Mouse (Mus musculus): Measurements from ENCODE around the gene Hamp. TPM values are rescaled to one million over a fixed set of nuclear protein-coding genes. Genes with fewer than 3 reads are reported as not detected.
"Not testable (repeated sequence)": the region's sequence is repeated elsewhere in the genome, so short reads cannot be mapped to it uniquely, and the experiment has no call there.

Hamp gene
- total RNA-seq, 4 experiments from 2014 or later, result not detected

DNA sequence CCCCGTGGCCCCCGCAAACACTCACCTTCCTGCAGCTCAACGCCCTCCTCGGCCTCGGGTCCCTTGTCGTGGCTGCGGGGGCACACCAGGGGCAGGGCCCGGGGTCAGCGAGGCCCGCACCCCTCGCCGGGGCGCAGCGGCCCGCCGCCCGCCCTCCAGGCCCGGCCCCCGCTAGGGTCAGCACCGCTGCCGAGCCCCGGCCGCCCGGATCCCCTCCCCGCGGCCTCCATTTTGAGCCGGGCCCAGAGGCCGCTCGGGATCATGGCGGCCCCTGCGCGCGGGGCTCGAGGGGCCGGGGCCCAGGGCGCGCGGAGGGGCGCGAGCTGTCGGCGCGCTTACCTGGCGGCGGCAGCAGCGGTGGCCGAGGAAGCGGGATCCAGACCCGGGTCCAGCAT, 12.5 kb upstream of the Hamp start:
- no peak for DNase-seq (ENCODE audit: low spot score in 2 of 2)

DNA sequence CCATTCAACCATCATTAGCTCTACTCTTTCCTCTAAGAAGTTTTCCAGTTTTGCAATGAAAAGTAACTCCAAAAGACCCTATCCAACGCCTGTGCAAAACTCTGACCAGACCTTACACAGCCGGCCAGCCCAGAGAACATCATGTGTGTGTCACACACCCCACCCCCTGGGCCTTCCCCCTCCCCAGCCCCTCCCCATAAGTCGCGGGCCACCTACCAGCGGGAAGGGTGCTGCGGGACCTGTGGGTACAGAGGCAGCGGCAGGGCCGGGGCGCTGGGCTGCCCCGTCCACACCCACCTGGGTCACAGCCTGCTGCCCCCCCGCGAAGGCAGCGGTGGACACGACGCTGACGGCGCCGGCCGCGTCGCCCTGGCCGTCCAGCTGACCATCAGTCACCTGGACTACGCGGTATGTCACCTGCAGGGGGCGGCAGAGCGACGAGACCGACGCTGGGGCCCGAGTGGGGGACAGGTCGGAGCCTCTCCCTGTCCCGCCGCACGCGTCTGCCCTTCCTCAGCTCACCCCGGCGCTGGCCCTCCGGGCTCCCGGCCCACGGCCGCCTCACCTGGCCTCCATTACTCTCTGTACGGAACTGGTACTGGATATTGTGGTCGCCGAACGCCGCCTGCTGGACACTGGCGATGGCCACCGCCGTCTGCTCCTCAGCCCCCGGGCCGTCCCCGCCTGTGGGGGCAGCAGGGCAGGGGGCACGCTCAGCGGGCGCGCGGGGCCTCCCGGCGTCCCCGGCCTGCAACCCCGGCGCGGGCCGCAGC, 11.9 kb upstream of the Hamp start:
- peak; percentile 67 to 72 for DNase-seq (ENCODE audit: low spot score in 2 of 2)

DNA sequence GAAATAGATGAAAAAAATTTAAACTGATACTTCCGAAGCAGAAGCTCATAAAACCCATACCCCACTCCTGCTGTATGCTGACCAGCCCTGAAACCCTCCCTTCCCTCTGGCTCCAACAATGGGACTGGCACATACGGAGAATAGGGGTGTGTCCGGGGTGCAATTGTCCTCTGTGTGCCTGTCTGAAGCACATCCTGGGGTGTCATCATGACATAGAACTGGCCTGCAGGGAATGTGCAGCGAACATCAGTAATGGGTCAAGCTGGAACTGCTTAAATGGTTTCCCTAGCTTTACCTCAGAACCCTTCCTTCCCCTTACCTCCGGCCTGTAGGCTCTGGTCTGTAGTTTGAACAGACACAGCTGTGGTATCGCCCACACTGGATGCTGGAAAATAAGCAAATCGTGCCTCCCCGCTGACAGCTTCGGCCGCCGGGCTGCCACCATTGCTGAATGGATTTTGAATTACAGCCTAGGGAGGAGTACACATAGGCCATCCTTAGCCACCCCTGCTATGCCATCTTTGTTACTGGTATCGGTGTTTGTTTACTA, 11.2 kb upstream of the Hamp start:
- DNase-seq (ENCODE audit: low spot score in 2 of 2), result no peak

DNA sequence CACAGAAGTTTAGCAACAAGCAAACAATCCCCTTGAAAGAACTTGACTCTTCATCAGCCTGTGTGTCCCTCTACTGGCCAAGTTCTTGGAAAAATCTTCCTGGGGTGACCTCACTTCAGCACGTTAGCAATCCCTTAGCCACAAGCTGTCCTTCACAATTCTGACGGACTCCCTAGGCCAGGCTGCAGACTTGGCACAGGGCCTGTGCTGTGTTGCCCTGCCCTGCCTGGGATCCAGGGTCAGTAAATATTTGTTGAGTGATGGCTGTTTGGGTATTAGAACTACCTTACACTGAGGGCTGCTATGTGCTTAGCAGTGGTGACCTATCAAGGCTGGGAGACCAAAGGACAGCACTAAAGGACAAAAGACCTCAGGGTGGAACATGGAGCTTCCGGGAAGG, 10.2 kb upstream of the Hamp start:
- DNase-seq (ENCODE audit: low spot score in 2 of 2), result no peak

DNA sequence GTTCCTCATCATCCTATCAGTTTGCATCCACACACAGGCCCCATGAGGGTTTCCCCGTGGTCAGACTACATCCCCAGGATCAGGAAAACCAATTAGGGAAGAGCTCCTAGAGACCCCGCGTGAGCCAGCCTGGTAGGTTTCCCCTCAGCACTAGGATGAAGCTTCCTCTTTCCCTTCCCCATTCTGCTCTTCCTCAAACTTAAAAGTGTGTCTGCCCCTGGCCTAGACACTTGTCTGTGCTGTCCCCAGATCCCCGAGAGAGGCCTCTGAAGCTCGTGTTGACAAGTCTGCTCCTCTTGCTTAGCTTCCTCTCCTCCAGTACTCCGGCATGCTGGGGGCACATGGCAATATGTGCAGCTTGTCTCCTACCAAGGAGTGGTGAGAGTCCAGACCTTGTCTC, 9.6 kb upstream of the Hamp start:
- DNase-seq (ENCODE audit: low spot score in 2 of 2), result no peak

DNA sequence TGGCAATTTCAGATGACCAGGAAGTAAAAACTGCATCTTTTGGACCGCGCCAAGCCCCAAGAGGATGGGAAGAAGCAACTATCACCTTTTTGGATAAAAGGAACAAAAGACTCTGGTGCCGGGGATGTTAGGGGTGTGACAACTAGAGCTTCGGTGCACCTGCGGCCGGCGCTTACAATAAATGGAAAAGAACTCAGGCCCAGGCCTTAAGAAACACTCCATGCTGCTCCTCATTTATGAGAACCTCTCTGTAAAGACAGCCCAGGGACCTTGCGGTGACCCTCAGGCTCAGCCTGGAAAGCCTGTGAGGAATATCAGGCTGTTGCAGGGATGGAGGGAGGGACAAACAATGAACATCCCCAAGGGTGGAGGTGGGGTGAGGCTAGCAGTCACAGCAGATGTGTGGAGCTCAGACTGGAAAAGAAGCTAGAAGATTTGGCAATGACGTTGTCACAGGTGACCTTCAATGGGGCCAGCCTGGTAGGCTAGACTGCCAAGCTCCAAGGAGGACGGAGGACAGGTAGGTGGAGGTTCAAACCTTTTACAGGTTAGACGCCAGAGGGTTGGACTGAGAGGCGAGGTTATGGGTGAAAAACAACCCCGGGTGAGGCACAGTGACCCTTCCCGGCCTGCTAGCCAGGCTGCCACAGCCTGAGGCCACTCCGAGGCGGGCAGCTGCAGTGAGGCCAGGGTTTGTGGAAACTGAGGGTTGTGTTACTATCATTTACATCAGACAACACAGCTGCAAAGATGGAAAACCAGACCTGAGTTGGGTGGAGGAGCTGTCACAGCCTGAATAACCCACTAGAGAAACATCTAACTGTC, 8.8 kb upstream of the Hamp start:
- DNase-seq (ENCODE audit: low spot score in 2 of 2), result no peak

- not testable (repeated sequence) for DNase-seq (ENCODE audit: low spot score in 2 of 2)
Observed at GRCm38 (mm10) chr7:30949902-30950301, 6.1 kb upstream of the Hamp start.

- no peak for DNase-seq (ENCODE audit: low spot score in 2 of 2)
Observed at GRCm38 (mm10) chr7:30945876-30946275, 2.0 kb upstream of the Hamp start.

- not testable (repeated sequence) for DNase-seq (ENCODE audit: low spot score in 2 of 2)
Observed at GRCm38 (mm10) chr7:30945466-30945865, 1.6 kb upstream of the Hamp start.

DNA sequence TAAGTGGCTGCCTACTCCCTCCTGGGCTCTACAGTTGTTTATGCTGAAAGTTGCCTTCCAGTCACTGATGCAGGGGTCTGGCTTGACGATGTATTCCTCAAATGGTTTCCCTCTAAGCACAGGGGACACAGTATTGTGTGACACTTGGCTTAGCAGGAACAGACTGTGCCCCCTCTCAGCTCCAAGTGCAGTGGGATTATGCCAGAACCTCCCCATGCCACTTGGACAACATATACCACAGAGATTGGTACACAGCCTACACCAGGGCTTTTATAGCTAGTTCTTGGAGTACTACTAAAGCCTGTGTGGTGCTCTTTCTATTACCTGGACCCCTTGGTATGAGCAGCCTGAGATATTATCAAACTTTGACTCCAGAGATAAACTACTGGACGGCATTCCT, 874 bp upstream of the Hamp start:
- DNase-seq (ENCODE audit: low spot score in 2 of 2), result not testable (repeated sequence)

GRCm38 (mm10) chr7:30942365-30942764, 1.5 kb downstream of the Hamp start:
- DNase-seq (ENCODE audit: low spot score in 2 of 2), result not testable (repeated sequence)

DNA sequence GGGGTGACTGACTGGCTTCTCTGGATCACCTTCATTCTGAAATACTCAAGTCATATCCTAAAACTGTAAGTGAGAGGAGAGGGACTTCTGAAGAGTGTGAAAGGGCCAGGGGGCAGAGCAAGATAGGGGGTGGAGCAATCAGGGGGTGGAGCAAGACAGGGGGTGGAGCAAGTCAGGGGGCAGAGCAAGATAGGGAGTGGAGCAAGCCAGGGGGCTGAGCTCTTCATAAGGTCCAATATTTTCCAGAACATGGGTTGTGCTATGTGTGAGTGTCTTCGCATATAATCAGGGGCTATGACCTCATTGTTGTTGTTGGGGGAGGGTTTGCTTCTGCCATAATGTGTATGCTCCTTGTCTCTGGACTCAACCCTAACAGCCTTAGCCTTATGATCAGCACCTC, 3.8 kb downstream of the Hamp start:
- not testable (repeated sequence) for DNase-seq (ENCODE audit: low spot score in 2 of 2)

DNA sequence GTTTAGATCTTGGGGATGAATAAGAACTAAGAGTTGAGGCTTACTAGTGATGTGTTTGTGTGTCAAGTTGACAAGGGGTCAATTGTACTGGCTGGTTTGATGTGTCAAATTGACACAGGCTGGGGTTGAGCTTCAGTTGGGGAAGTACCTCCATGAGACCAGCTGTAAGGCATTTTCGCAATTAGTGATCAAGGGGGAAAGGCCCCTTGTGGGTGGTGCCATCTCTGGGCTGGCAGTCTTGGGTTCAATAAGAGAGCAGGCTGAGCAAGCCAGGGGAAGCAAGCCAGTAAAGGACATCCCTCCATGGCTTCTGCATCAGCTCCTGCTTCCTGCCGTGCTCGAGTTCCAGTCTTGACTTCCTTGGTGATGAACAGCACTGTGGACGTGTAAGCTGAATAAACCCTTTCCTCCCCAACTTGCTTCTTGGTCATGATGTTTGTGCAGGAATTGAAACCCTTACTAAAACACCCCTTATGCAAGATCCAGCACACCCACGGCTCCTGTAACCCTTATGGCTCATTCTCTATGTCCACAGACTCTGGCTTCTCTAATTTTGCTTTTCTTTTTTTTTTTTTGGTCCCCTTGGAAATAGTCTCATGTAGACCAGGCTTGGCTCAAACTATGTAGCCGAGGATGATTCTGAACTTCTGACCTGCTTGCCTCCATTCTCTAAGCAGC, 8.3 kb downstream of the Hamp start:
- not testable (repeated sequence) for DNase-seq (ENCODE audit: low spot score in 2 of 2)

- not testable (repeated sequence) for DNase-seq (ENCODE audit: low spot score in 2 of 2)
Observed at GRCm38 (mm10) chr7:30924581-30924980, 19.3 kb downstream of the Hamp start, which contains the start of gene Hamp2. Gene Hamp2 (minus strand): TSS chr7:30924681.

GRCm38 (mm10) chr7:30924071-30924470, 19.8 kb downstream of the Hamp start:
- DNase-seq (ENCODE audit: low spot score in 2 of 2), result no peak

- not testable (repeated sequence) for DNase-seq (ENCODE audit: low spot score in 2 of 2)
Observed at GRCm38 (mm10) chr7:30922490-30922889, 21.3 kb downstream of the Hamp start.

- DNase-seq (ENCODE audit: low spot score in 2 of 2), result no peak
Observed at GRCm38 (mm10) chr7:30920217-30920616, 23.6 kb downstream of the Hamp start.

DNA sequence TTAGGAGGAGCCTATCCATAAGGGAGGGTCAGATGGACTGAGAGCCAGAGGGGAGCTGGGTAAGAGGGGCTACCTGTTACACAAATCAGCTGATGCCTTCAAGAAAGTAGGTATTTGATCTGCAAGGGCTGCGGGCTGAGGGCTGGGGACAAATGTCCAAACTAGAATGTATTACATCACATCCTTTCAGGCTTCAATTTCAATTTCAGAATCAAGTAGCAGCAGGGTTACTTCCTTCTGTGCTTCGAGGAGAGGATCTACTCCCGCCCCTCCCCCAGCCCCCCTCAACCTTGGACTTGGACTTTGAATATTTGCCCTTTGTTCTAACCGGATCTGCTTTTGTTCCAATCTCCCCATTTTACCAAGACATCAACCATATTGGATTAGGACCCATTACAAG, 26.6 kb downstream of the Hamp start:
- DNase-seq (ENCODE audit: low spot score in 2 of 2), result no peak

DNA sequence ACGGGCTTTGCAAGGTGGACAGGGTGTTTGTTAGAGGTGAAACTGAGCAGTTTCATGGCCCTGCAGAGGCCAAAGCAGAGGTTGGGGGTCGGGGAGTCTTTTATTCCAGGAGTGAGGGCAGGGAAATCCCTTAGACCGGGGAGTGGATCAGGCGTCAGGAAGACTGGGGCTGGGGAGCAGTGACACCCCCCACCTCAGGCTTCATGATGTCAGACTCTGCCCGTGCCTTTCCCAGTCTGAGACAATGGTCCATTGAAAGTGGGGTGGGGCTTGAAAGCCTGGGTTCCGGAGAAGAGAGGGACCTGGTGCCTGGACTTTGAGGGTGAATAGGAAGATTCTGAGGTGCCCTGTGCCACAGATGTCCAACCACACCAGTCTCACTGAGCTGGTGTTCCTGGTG, 27.1 kb downstream of the Hamp start:
- peak in 1 of 2 experiments; percentile 47 for DNase-seq (ENCODE audit: low spot score in 2 of 2)

DNA sequence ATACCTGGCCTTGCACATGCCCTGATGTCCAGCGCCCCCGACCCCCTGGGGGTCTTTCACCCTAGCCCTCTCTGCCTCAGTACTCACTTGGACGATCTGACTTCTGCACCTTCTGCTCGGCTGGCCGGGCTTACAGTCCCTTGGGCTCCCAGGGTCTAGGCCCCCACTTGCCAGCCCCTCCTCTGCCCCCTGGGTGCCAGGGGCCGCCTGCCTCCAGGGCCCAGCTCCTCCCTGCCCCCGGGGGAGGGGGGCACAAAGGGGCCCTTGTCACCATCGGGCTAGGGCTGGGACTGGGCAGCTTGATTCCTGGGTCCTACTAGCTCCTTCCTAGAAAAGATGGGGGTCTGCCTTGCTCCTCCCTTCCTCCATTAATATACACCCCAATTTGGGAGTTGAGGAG, 29.1 kb downstream of the Hamp start, which contains the start of gene Mag:
Gene Mag, minus strand, starts transcription at position 142 of the 400 bp plus-strand sequence.
- peak; percentile 26 to 38 for DNase-seq (ENCODE audit: low spot score in 2 of 2)

DNA sequence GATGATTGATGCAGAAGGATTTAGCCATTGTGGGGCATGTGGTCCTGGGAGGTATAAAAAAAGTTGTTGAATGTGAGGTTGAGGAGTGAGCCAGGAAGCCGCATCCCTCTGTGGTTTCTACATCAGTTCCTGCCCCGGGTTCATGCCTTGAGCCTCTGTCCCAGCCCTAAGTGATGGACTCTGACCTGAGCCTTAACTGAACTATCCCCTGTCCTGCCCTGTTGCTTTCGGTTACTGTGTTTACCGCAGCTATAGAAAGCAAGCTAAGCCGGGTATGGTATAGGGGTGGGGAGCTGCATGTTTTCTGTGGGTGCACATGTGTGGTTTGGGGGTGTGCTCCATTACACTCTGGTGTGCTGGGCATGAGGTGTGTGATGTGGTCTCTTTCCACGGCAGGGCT, 34.1 kb downstream of the Hamp start:
- DNase-seq (ENCODE audit: low spot score in 2 of 2), result no peak

All from layer of hippocampus, adult 8-10 months (tissue).